Mouse (Mus musculus): ENCODE results near the gene Nsun5.
A peak's percentile ranks its signal among the peaks of the same experiment; 100 is the strongest.

Nsun5 gene

GRCm38 (mm10) chr5:135373601-135374000, 3.8 kb downstream of the Nsun5 start:
- no peak for DNase-seq (ENCODE audit: low spot score in 2 of 2)

- DNase-seq (ENCODE audit: low spot score in 2 of 2) = no peak
Measured at GRCm38 (mm10) chr5:135375167-135375566, 5.4 kb downstream of the Nsun5 start.

GRCm38 (mm10) chr5:135376341-135376740, 6.6 kb downstream of the Nsun5 start:
- no peak for DNase-seq (ENCODE audit: low spot score in 2 of 2)

GRCm38 (mm10) chr5:135380681-135381080, 10.9 kb downstream of the Nsun5 start:
- no peak for DNase-seq (ENCODE audit: low spot score in 2 of 2)

- DNase-seq (ENCODE audit: low spot score in 2 of 2) = no peak
Measured at GRCm38 (mm10) chr5:135381356-135381925, 11.7 kb downstream of the Nsun5 start.

GRCm38 (mm10) chr5:135382746-135383145, 13.0 kb downstream of the Nsun5 start:
- DNase-seq (ENCODE audit: low spot score in 2 of 2) = no peak

- DNase-seq (ENCODE audit: low spot score in 2 of 2) = no peak
Measured at GRCm38 (mm10) chr5:135383771-135384170, 14.0 kb downstream of the Nsun5 start.

- DNase-seq (ENCODE audit: low spot score in 2 of 2) = peak; percentile 62 to 76
Measured at GRCm38 (mm10) chr5:135394004-135394823, 24.5 kb downstream of the Nsun5 start, which contains the start of gene Pom121. Gene Pom121, minus strand, starts transcription at chr5:135394546.

GRCm38 (mm10) chr5:135395826-135396225, 26.1 kb downstream of the Nsun5 start:
- no peak for DNase-seq (ENCODE audit: low spot score in 2 of 2)

- no peak for DNase-seq (ENCODE audit: low spot score in 2 of 2)
Measured at GRCm38 (mm10) chr5:135399382-135399781, 29.6 kb downstream of the Nsun5 start.

- peak in 1 of 2 experiments; percentile 79 for DNase-seq (ENCODE audit: low spot score in 2 of 2)
Measured at GRCm38 (mm10) chr5:135400244-135400643, 30.5 kb downstream of the Nsun5 start.

GRCm38 (mm10) chr5:135404623-135405022, 34.9 kb downstream of the Nsun5 start:
- peak; percentile 54 to 68 for DNase-seq (ENCODE audit: low spot score in 2 of 2)

GRCm38 (mm10) chr5:135405437-135405836, 35.7 kb downstream of the Nsun5 start:
- DNase-seq (ENCODE audit: low spot score in 2 of 2) = no peak

GRCm38 (mm10) chr5:135408114-135408513, 38.4 kb downstream of the Nsun5 start:
- DNase-seq (ENCODE audit: low spot score in 2 of 2) = no peak

GRCm38 (mm10) chr5:135410266-135410665, 40.5 kb downstream of the Nsun5 start:
- DNase-seq (ENCODE audit: low spot score in 2 of 2) = no peak

Data from frontal cortex, postnatal 14 days (tissue).